Mouse (Mus musculus) forebrain, embryonic 15.5 days (tissue): ENCODE data around the gene Tle3. TPM values are rescaled to one million over a fixed set of nuclear protein-coding genes. Genes with fewer than 3 reads are reported as not detected.

Experiments
- ATAC-seq: fragments of 200-750 bp; cut with Nextera tagmentation; replicated peaks from 2 replicates; pipeline ENCODE4 v1.8.0; 2017; ENCODE audit warnings: mild to moderate bottlenecking, moderate TSS enrichment, moderate library complexity
- H3K27ac ChIP-seq: fragments of 300-500 bp; sonication (generic); replicated peaks from 2 replicates; pipeline ENCODE4 v1.5.1; 2015; ENCODE audit warnings: mild to moderate bottlenecking, inconsistent platforms
- H3K27me3 ChIP-seq: fragments of 300-500 bp; sonication (generic); 2 replicates; pipeline ENCODE4 v1.6.1; 2015; ENCODE audit warnings: inconsistent platforms
- H3K36me3 ChIP-seq: fragments of 300-500 bp; sonication (generic); 2 replicates; pipeline ENCODE4 v1.6.1; 2015; ENCODE audit warnings: mild to moderate bottlenecking, inconsistent platforms
- H3K4me1 ChIP-seq: fragments of 300-500 bp; sonication (generic); 2 replicates; pipeline ENCODE4 v1.6.1; 2015; ENCODE audit warnings: inconsistent platforms
- H3K4me2 ChIP-seq: fragments of 300-500 bp; sonication (generic); replicated peaks from 2 replicates; pipeline ENCODE4 v1.6.1; 2015; ENCODE audit warnings: mild to moderate bottlenecking, inconsistent platforms
- H3K4me3 ChIP-seq: fragments of 300-500 bp; sonication (generic); 2 replicates; pipeline ENCODE4 v1.5.1; 2015; ENCODE audit warnings: mild to moderate bottlenecking, inconsistent platforms
- H3K9ac ChIP-seq: fragments of 300-500 bp; sonication (generic); replicated peaks from 2 replicates; pipeline ENCODE4 v1.6.1; 2015; ENCODE audit warnings: mild to moderate bottlenecking, inconsistent platforms
- H3K9me3 ChIP-seq: fragments of 300-500 bp; sonication (generic); 2 replicates; pipeline ENCODE4 v1.6.1; 2016; ENCODE audit warnings: inconsistent platforms
- WGBS: fragments of 180-500 bp; shearing (Covaris S2); methylation state at CpG from one replicate; pipeline ENCODE4 v1.1.7; 2015; ENCODE audit warnings: mixed read lengths; 5-methylcytosine and 5-hydroxymethylcytosine counted together
- polyA plus RNA-seq: library from polyadenylated mRNA; unstranded; fragments of >200 nt; fragmentation: Nextera tagmentation; extraction: Ambion mirVana; gene quantifications from 2 replicates; pipeline ENCODE4 v1.2.1, GENCODE M21; 2015

Tle3 gene
- polyA plus RNA-seq, 1 experiment from 2014 or later = 40.9 TPM

DNA sequence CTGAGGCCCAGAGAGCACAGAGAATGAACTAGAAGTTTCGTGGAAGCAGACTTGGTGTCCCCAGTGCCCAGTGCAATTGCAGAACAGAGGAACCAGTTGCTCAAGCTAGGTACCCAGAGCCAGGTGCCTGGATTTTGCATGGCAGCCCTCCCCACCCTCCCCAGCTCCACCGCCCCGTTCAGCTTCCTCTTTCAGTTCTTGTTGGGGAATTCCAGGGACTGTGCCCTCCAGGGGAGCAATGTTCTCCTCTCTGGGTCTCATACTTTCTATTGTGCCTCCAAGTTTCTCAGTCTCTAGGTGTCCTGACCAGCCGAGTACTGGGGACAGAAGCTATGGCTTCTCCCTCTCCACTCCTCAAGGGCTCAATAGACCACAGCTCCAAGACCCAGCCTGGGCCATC, 59.7 kb downstream of the Tle3 start:
- Histone ChIP-seq H3K4me1 (peaks cover 35% of the 10 kb centered on the region), H3K9ac (no peak overlapping the region), H3K4me2 (no peak overlapping the region), H3K36me3 (no peaks in the 10 kb centered on the region), H3K27ac (no peak overlapping the region), H3K9me3 (no peaks in the 10 kb centered on the region), H3K4me3 (no peak overlapping the region), H3K27me3 (no peaks in the 10 kb centered on the region)
- WGBS = 94% methylated on average over 4 of the region's 4 CpGs
- no peak for ATAC-seq

DNA sequence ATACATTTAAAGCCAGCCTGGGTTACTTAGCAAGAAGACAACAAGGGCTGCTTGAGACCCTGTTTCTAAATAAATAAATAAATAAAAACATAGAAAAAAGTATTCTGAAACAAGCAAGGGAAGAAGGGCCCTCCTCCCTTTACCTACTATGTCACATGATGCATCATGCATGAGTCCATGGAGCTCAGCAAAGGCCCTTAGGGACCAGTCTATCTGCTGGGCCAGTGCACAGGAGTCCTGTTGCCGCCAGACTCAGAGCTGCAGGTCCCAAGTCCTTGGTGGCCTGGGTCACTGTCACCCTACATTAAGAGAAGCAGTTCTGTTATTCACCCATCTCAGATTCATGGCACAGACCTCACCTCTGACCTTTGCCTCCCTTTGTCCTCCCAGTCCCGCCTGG, 61.0 kb downstream of the Tle3 start:
- Histone ChIP-seq H3K4me2 (no peak overlapping the region), H3K9me3 (no peaks in the 10 kb centered on the region), H3K27me3 (no peaks in the 10 kb centered on the region), H3K36me3 (no peaks in the 10 kb centered on the region), H3K4me3 (no peak overlapping the region), H3K4me1 (peaks cover 29% of the 10 kb centered on the region), H3K27ac (no peak overlapping the region), H3K9ac (no peak overlapping the region)
- 96% methylated on average over 2 of the region's 2 CpGs for WGBS
- ATAC-seq = no peak

GRCm38 (mm10) chr9:61434062-61434461, 61.9 kb downstream of the Tle3 start:
- no peak overlapping the region for H3K4me3 ChIP-seq
- H3K27me3 ChIP-seq = no peaks in the 10 kb centered on the region; the same call in 1 of the 2 replicates
- H3K4me2 ChIP-seq = no peak overlapping the region
- peak overlapping the region; percentile 60 for H3K27ac ChIP-seq
- no peak overlapping the region for H3K9ac ChIP-seq
- H3K4me1 ChIP-seq = peaks cover 25% of the 10 kb centered on the region
- WGBS = 10% methylated on average over 11 of the region's 11 CpGs
- peak; percentile 89 for ATAC-seq
- H3K36me3 ChIP-seq = no peaks in the 10 kb centered on the region
- H3K9me3 ChIP-seq = no peaks in the 10 kb centered on the region

- peaks cover 25% of the 10 kb centered on the region for H3K4me1 ChIP-seq
- no peak overlapping the region for H3K4me3 ChIP-seq
- WGBS = 37% methylated on average over 8 of the region's 8 CpGs
- H3K27ac ChIP-seq = 0 out of 2 replicates have a peak overlapping the region, but pooled peaks have one; percentile 29
- H3K36me3 ChIP-seq = no peaks in the 10 kb centered on the region
- H3K9me3 ChIP-seq = no peaks in the 10 kb centered on the region
- no peak overlapping the region for H3K4me2 ChIP-seq
- H3K9ac ChIP-seq = no peak overlapping the region
- no peaks in the 10 kb centered on the region; the same call in 1 of the 2 replicates for H3K27me3 ChIP-seq
- peak; percentile 37 for ATAC-seq
These were observed 63.2 kb downstream of the Tle3 start for GRCm38 (mm10) chr9:61435191-61435989.

GRCm38 (mm10) chr9:61436104-61436503, 63.9 kb downstream of the Tle3 start:
- no peaks in the 10 kb centered on the region; the same call in 1 of the 2 replicates for H3K27me3 ChIP-seq
- H3K9me3 ChIP-seq = no peaks in the 10 kb centered on the region
- 80% methylated on average over 2 of the region's 2 CpGs for WGBS
- no peaks in the 10 kb centered on the region for H3K36me3 ChIP-seq
- peaks cover 28% of the 10 kb centered on the region for H3K4me1 ChIP-seq
- H3K27ac ChIP-seq = no peak overlapping the region
- no peak overlapping the region for H3K9ac ChIP-seq
- no peak overlapping the region for H3K4me2 ChIP-seq
- H3K4me3 ChIP-seq = no peak overlapping the region
- no peak for ATAC-seq

- Histone ChIP-seq H3K4me3 (no peak overlapping the region), H3K4me2 (no peak overlapping the region), H3K9ac (no peak overlapping the region), H3K27me3 (no peaks in the 10 kb centered on the region; the same call in 1 of the 2 replicates), H3K27ac (no peak overlapping the region), H3K9me3 (no peaks in the 10 kb centered on the region), H3K36me3 (no peaks in the 10 kb centered on the region), H3K4me1 (peaks cover 35% of the 10 kb centered on the region)
- no peak for ATAC-seq
- 81% methylated on average over 6 of the region's 6 CpGs for WGBS
These were observed 64.6 kb downstream of the Tle3 start for GRCm38 (mm10) chr9:61436761-61437160.

- no peak overlapping the region for H3K27ac ChIP-seq
- 62% methylated on average over 6 of the region's 6 CpGs for WGBS
- H3K27me3 ChIP-seq = no peaks in the 10 kb centered on the region; the same call in 1 of the 2 replicates
- ATAC-seq = no peak
- no peak overlapping the region for H3K9ac ChIP-seq
- peaks cover 31% of the 10 kb centered on the region for H3K4me1 ChIP-seq
- no peak overlapping the region for H3K4me2 ChIP-seq
- H3K9me3 ChIP-seq = no peaks in the 10 kb centered on the region
- no peaks in the 10 kb centered on the region for H3K36me3 ChIP-seq
- H3K4me3 ChIP-seq = no peak overlapping the region
These were observed 66.9 kb downstream of the Tle3 start for GRCm38 (mm10) chr9:61439092-61439491.

GRCm38 (mm10) chr9:61439979-61440378, 67.8 kb downstream of the Tle3 start:
- ATAC-seq = no peak
- H3K9me3 ChIP-seq = no peaks in the 10 kb centered on the region
- H3K4me3 ChIP-seq = no peak overlapping the region
- no peak overlapping the region for H3K27ac ChIP-seq
- 80% methylated on average over 2 of the region's 2 CpGs for WGBS
- H3K4me1 ChIP-seq = peaks cover 22% of the 10 kb centered on the region
- no peaks in the 10 kb centered on the region for H3K36me3 ChIP-seq
- H3K9ac ChIP-seq = no peak overlapping the region
- no peaks in the 10 kb centered on the region; the same call in 1 of the 2 replicates for H3K27me3 ChIP-seq
- no peak overlapping the region for H3K4me2 ChIP-seq

DNA sequence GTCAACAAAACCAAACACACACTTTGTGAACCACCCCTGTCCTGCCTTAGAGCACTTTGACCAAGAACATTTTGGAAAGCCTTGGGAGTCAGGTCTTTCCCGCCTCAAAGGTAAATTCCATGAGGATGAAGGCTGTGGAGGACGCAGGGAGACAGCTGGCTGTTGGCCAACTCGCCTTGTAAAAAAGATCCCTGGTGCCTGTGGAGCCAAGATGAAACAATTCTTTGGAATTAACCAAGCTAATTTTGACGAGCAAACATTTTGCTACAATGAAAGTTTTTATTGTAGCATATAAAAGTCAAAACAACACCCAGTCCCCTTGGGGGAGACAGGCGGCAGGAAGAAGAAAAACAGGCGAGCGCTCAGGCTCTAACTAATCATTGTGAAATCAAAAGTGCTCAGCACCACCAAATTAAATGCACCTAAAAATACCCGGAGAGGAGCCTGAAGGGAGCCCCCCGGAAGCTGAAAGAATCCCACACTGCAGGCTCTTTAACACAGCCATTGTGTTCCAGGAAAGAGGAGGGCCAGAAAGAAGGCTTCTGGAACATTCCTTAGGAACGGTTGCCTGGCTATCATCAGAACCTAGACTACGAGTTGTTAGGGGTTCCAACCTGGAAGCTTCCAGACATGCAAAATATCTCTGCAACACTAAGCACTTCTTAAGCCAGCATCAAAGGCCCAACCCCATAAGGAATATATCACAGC, 69.2 kb downstream of the Tle3 start:
- WGBS = 26% methylated on average over 11 of the region's 11 CpGs
- H3K4me1 ChIP-seq = peaks cover 20% of the 10 kb centered on the region
- no peaks in the 10 kb centered on the region for H3K9me3 ChIP-seq
- H3K4me2 ChIP-seq = no peak overlapping the region
- H3K9ac ChIP-seq = no peak overlapping the region
- H3K27ac ChIP-seq = no peak overlapping the region
- no peak for ATAC-seq
- no peak overlapping the region for H3K4me3 ChIP-seq
- no peaks in the 10 kb centered on the region; the same call in 1 of the 2 replicates for H3K27me3 ChIP-seq
- no peaks in the 10 kb centered on the region for H3K36me3 ChIP-seq

DNA sequence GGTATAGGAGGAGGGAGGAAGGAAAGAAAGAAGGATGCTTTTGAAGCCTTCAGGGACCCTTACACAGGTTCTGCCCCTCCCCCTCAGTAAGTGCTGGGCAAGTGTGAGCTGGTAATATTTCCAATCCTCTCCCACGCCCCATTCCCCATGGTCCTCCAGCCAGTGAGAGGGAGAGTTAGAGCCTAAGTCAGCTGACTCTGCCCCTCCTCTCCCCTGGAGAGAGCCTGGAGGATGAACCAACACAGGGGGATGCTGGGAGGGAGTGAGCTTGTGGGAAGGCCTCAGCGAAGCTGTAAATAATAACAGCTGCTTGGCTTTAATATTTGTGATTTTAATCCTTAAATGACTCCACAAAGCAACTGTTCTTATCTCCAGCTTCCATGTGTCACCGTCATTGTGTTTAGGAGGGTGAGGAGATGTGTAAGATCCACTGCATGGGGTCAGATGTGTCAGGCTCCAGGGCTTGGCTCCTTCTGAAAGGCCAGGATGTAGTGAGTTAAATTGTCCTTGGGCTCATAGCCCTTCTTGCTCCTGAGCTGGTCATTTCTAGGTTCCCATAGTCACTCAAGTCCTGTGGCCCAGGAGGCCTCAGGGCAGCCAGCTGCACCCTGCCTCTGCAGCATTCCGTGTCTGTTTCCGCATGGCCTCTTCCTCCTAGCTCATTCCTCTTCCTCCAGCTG, 70.9 kb downstream of the Tle3 start:
- Histone ChIP-seq H3K27ac (no peak overlapping the region), H3K4me3 (no peak overlapping the region), H3K4me2 (no peak overlapping the region), H3K9me3 (no peaks in the 10 kb centered on the region), H3K27me3 (no peaks in the 10 kb centered on the region; the same call in 1 of the 2 replicates), H3K9ac (no peak overlapping the region), H3K4me1 (peaks cover 20% of the 10 kb centered on the region), H3K36me3 (no peaks in the 10 kb centered on the region)
- no peak for ATAC-seq
- 59% methylated on average over 5 of the region's 5 CpGs for WGBS

DNA sequence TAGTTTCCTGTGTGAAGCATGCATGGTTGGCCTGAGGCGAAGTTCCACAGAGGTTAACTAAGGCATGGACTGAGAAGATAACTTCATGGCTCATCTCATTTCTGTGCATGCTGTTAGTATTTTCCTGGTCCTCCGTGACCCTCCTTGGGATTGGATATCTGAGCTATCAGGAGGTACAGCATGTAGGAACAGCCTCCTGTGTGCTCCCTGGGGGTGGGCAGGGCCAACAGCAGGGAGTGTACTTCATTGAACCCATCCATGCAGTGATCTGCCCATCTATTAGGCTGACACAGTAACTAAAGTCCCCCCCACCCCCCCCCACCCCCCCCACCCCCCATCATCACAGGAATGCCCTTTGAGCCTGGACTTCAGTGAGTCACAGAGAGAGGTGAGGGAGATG, 73.0 kb downstream of the Tle3 start:
- no peak for ATAC-seq
- no peak overlapping the region for H3K9ac ChIP-seq
- no peak overlapping the region for H3K4me2 ChIP-seq
- H3K4me1 ChIP-seq = peaks cover 20% of the 10 kb centered on the region
- H3K27ac ChIP-seq = no peak overlapping the region
- 93% methylated on average over 2 of the region's 2 CpGs for WGBS
- H3K27me3 ChIP-seq = no peaks in the 10 kb centered on the region
- H3K9me3 ChIP-seq = no peaks in the 10 kb centered on the region
- H3K36me3 ChIP-seq = no peaks in the 10 kb centered on the region
- no peak overlapping the region for H3K4me3 ChIP-seq

- Histone ChIP-seq H3K4me3 (no peak overlapping the region), H3K27ac (no peak overlapping the region), H3K9me3 (no peaks in the 10 kb centered on the region), H3K36me3 (no peaks in the 10 kb centered on the region), H3K4me2 (no peak overlapping the region), H3K27me3 (no peaks in the 10 kb centered on the region), H3K4me1 (peaks cover 20% of the 10 kb centered on the region), H3K9ac (no peak overlapping the region)
- 14% methylated on average over 5 of the region's 5 CpGs for WGBS
- ATAC-seq = no peak
These were observed 73.6 kb downstream of the Tle3 start for GRCm38 (mm10) chr9:61445711-61446222.
